Mouse (Mus musculus) pancreas, adult 10 weeks (tissue): Measurements from ENCODE around the gene Gpat3. TPM values are rescaled to one million over a fixed set of nuclear protein-coding genes. Genes with fewer than 3 reads are reported as not detected.

Experiments used
- polyA plus RNA-seq: library from polyadenylated mRNA; stranded (reverse); fragments of 350-450 nt; fragmentation: Illumina TruSeq; extraction: RNeasy Lipid Tissue Mini Kit (QIAGEN cat#74804); gene quantifications from one replicate; pipeline ENCODE4 v1.2.3, GENCODE M21; 2015; ENCODE audit warnings: low read depth, low replicate concordance; ENCODE audit not compliant: insufficient read depth

Gene Gpat3
- polyA plus RNA-seq = 0.87 TPM

GRCm38 (mm10) chr5:100845485-100845847 lies at the start of gene Gpat3:
Gene Gpat3, plus strand, starts transcription at chr5:100845713.

GRCm38 (mm10) chr5:100798165-100798860 lies 47.2 kb upstream of the Gpat3 start, which contains the start of the genes Helq and Mrps18c:
Gene Helq, minus strand, starts transcription at chr5:100798598.
Gene Mrps18c, plus strand, starts transcription at chr5:100798627.

GRCm38 (mm10) chr5:100820483-100821184 lies 24.9 kb upstream of the Gpat3 start, which contains the start of gene Abraxas1:
Gene Abraxas1, minus strand, starts transcription at chr5:100820965.

Other genes with a start within 250 kb of the Gpat3 start
- 17.4 TPM for gene Coq2, start 170.6 kb upstream of the Gpat3 start, polyA plus RNA-seq
- gene Hpse, start 126.0 kb upstream of the Gpat3 start, polyA plus RNA-seq = 1.4 TPM
- gene Helq, start 47.1 kb upstream of the Gpat3 start, polyA plus RNA-seq = 8.1 TPM
- 18.7 TPM for gene Mrps18c, start 47.1 kb upstream of the Gpat3 start, polyA plus RNA-seq
- gene Abraxas1, start 24.7 kb upstream of the Gpat3 start, polyA plus RNA-seq = 1.00 TPM